Mouse (Mus musculus): Measurements from ENCODE around the gene Ikbkg. TPM values are rescaled to one million over a fixed set of nuclear protein-coding genes. Genes with fewer than 3 reads are reported as not detected.
A peak's percentile ranks its signal among the peaks of the same experiment; 100 is the strongest.
"Not testable (repeated sequence)": the region's sequence is repeated elsewhere in the genome, so short reads cannot be mapped to it uniquely, and the experiment has no call there.

Gene Ikbkg
- polyA plus RNA-seq (2012; ENCODE audit: insufficient read depth, insufficient read length, low replicate concordance, missing spikeins) = not detected in 2 replicates

DNA sequence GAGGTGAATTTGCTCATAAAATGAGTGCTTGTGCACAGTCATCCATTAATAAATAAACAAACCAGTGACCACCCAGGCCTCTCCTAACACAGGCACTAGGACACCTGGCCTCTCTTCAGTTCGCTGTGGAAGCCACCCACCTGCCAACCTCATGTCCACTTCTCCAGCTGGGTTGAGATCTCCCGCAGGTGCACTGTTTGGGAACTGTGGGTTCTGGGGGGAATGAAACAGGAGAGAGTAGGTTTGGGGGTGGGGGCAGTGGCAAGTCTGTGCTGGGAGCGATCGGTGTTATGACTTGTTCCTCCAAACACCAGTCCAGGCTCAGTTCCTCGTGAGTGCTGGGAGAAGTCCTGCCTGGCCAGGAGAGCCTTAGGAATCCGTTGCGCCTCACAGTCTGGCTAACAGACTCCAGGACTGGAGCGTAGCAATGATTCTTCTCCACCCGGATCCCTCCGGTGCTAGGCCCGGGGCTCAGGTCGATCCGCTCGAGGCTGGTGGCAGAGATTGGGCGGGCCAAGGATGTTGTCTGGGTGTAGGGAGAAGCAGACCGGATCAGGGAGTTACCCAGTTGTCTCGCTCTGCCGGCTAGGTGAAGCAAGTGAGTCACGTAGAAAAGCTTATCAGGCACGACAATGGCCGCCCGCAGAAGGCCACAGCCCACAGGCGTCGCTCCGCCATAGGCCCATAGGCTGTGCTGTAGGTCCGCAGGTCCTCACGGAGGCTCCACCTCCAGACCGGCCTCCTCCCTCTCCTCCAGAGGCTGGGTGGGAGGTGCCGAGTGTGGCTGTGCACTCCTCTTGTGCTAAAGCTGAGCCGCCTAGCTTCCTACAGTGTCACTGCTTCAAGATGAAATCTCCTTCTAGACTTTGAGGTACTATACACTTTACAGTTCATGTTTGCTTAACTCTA, at the start of gene Ikbkg, which contains the start of gene Fam3a:
TSS of gene Ikbkg (plus strand) at position 756 of the 909 bp plus-strand sequence.
TSS of gene Fam3a (minus strand) at position 738 of the 909 bp plus-strand sequence.
- TF ChIP-seq CTCF (IDR thresholded peaks at IDR 0.05; ENCODE audit: insufficient read depth, low read depth, low read length) (no peak), POLR2A (IDR thresholded peaks at IDR 0.05; ENCODE audit: insufficient read depth, low read depth, low read length) (no peak)
- H3K4me1 ChIP-seq (ENCODE audit: control insufficient read depth, insufficient read depth, low read length) = no peaks in the 10 kb centered on the region
- peak within 1 kb of the TSS; percentile 83 for H3K4me3 ChIP-seq (ENCODE audit: insufficient read depth, low read depth, low read length)
- WGBS = 18% methylated on average over 30 of the region's 30 CpGs
- peak within 1 kb of the TSS; percentile 80 for H3K27ac ChIP-seq (ENCODE audit: insufficient read depth, low read depth, low read length)

DNA sequence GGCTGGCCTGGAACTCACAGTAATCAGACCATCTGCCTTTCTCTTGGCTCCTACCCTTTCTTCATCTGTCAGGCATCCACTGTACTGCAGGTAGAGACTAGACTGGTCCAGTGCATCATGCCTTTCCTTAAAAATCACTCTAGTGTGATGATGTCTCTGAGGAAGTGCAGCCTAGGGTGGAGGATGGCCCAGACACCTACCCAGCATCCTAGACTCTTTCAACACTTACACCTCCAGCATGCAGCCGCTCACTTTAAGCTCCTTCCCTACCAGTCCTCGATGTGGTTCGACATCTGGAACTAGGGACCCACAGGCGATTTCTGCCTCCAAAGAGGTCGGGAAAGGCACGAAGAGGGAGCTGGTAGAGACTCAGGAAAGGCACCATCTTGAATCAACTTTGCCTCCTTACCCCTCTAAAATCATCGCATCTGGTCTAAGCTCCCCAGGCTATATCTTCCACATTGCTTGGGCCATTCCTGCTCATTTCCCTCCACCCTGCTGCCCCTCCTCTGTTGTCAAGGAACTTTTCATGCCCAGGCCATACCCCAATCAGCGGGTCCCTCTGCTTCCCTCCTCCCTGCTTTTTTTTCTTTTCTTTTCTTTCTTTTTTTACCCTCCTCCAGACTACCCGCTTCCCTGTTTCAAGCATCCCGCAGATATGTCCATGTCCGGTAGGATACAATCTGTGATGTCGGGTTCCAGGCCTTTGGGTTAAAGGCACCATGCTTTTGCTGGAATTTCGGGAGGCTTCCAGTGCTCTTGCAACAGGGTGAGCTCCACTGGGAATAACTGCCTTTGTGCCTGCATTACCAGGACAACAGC, 40.2 kb upstream of the Ikbkg start:
- peak overlapping the region; percentile 73 for H3K27ac ChIP-seq (ENCODE audit: insufficient read depth, low read depth, low read length)
- 23% methylated on average over 13 of the region's 13 CpGs for WGBS
- peak overlapping the region; percentile 58 for H3K4me3 ChIP-seq (ENCODE audit: insufficient read depth, low read depth, low read length)
- H3K4me1 ChIP-seq (ENCODE audit: control insufficient read depth, insufficient read depth, low read length) = no peaks in the 10 kb centered on the region
- TF ChIP-seq POLR2A (IDR thresholded peaks at IDR 0.05; ENCODE audit: insufficient read depth, low read depth, low read length) (no peak), CTCF (IDR thresholded peaks at IDR 0.05; ENCODE audit: insufficient read depth, low read depth, low read length) (no peak)

GRCm38 (mm10) chrX:74353467-74353770, 39.7 kb upstream of the Ikbkg start, which contains the start of gene Lage3:
Gene Lage3, minus strand, starts transcription at chrX:74353618.
- Histone ChIP-seq H3K27ac (ENCODE audit: insufficient read depth, low read depth, low read length) (peak within 1 kb of the TSS; percentile 73), H3K4me1 (ENCODE audit: control insufficient read depth, insufficient read depth, low read length) (no peaks in the 10 kb centered on the region), H3K4me3 (ENCODE audit: insufficient read depth, low read depth, low read length) (peak within 1 kb of the TSS; percentile 58)
- TF ChIP-seq CTCF (IDR thresholded peaks at IDR 0.05; ENCODE audit: insufficient read depth, low read depth, low read length) = no peak
- peak; percentile 41; the same call in 1 of the 2 replicates for TF ChIP-seq POLR2A (IDR thresholded peaks at IDR 0.05; ENCODE audit: insufficient read depth, low read depth, low read length)
- 24% methylated on average over 16 of the region's 22 CpGs for WGBS

DNA sequence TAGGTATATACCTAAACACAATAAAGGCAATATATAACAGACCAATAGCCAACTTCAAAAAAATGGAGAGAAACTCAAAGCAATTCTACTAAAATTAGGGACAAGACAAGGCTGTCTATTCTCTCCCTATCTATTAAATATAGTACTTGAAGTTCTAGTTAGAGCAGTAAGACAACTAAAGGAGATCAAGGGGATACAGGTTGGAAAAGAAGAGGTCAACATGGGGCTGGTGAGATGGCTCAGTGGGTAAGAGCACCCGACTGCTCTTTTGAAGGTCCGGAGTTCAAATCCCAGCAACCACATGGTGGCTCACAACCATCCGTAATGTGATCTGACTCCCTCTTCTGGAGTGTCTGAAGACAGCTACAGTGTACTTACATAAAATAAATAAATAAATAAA, 36.0 kb upstream of the Ikbkg start:
- 90% methylated on average over 3 of the region's 3 CpGs for WGBS
- H3K27ac ChIP-seq (ENCODE audit: insufficient read depth, low read depth, low read length); H3K4me1 ChIP-seq (ENCODE audit: control insufficient read depth, insufficient read depth, low read length): not testable (repeated sequence)

DNA sequence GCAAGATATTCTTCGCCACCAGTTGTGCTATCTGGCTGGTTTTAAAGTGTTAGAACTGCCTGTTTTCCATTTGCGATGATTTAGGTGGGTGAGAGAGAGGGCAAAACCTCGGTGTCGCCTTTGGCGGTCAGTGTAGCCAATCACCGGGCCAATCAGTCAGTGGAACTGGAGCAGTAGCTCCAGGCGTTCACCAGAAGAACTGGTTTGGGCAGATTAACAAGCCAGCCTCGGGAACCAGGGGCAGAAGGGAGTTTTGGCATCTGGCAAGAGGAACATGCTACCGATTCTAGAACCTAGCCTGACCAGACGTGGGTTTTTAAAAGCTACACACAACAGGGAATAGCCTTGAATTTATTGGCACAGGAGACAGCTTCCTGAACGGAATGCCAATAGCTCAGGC, 33.9 kb upstream of the Ikbkg start:
- H3K4me1 ChIP-seq (ENCODE audit: control insufficient read depth, insufficient read depth, low read length) = no peaks in the 10 kb centered on the region
- H3K4me3 ChIP-seq (ENCODE audit: insufficient read depth, low read depth, low read length) = no peak overlapping the region
- WGBS = 52% methylated on average over 11 of the region's 11 CpGs
- no peak overlapping the region for H3K27ac ChIP-seq (ENCODE audit: insufficient read depth, low read depth, low read length)
- TF ChIP-seq POLR2A (IDR thresholded peaks at IDR 0.05; ENCODE audit: insufficient read depth, low read depth, low read length) = no peak
- no peak for TF ChIP-seq CTCF (IDR thresholded peaks at IDR 0.05; ENCODE audit: insufficient read depth, low read depth, low read length)

More for the DNA sequence above, 36.0 kb upstream of the Ikbkg start:
- H3K4me3 ChIP-seq (ENCODE audit: insufficient read depth, low read depth, low read length) = not testable (repeated sequence)

GRCm38 (mm10) chrX:74367512-74367911, 25.6 kb upstream of the Ikbkg start:
- 46% methylated on average over 10 of the region's 10 CpGs for WGBS
- TF ChIP-seq CTCF (IDR thresholded peaks at IDR 0.05; ENCODE audit: insufficient read depth, low read depth, low read length) (no peak), POLR2A (IDR thresholded peaks at IDR 0.05; ENCODE audit: insufficient read depth, low read depth, low read length) (no peak)

GRCm38 (mm10) chrX:74368209-74368909, 24.7 kb upstream of the Ikbkg start:
- Histone ChIP-seq H3K4me1 (ENCODE audit: control insufficient read depth, insufficient read depth, low read length) (no peaks in the 10 kb centered on the region), H3K27ac (ENCODE audit: insufficient read depth, low read depth, low read length) (peak overlapping the region; percentile 69; the same call in 1 of the 2 replicates), H3K4me3 (ENCODE audit: insufficient read depth, low read depth, low read length) (peak overlapping the region; percentile 78)
- 21% methylated on average over 44 of the region's 49 CpGs for WGBS
- TF ChIP-seq POLR2A (IDR thresholded peaks at IDR 0.05; ENCODE audit: insufficient read depth, low read depth, low read length) = no peak
- TF ChIP-seq CTCF (IDR thresholded peaks at IDR 0.05; ENCODE audit: insufficient read depth, low read depth, low read length) = no peak

More at GRCm38 (mm10) chrX:74367512-74367911, 25.6 kb upstream of the Ikbkg start:
- Histone ChIP-seq H3K4me3 (ENCODE audit: insufficient read depth, low read depth, low read length) (peak overlapping the region; percentile 78), H3K4me1 (ENCODE audit: control insufficient read depth, insufficient read depth, low read length) (no peaks in the 10 kb centered on the region), H3K27ac (ENCODE audit: insufficient read depth, low read depth, low read length) (peak overlapping the region; percentile 69; the same call in 1 of the 2 replicates)

DNA sequence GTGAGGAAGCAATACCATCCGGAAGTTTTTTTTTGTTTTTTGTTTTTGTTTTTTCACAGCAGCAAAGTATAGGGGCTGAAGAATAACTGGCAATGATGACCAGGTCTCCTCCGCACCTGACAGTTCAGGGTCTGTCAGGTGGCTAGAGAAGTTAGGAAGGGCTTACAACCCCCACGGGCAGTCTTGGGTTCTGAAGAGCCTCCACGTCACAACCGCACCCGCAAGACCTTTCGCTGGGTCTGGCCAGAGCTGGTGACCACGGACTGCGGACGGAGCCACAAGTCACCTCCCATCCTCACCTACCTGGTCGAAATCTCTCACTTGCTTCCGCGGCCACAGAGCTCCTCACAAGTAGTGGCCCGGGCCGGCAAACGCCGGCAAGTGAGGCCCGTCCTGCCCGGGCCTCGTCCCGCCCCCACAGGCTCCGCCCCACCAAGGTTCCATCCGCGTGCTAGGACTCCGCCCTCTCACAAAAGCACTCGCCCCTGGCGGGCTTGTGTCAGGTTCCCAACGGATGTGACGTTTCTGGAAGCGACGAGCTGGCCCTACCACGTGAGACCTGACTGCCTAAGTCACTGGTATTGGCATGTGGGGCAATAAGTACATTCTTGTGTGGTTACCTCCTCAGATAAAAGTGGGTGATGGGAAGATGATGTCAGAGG, 20.1 kb upstream of the Ikbkg start, which contains the start of the genes Ubl4a and Slc10a3:
TSS of gene Ubl4a (minus strand) at position 331 of the 662 bp plus-strand sequence.
TSS of gene Slc10a3 (minus strand) at position 462 of the 662 bp plus-strand sequence.
- no peak within 1 kb of the TSS for H3K27ac ChIP-seq (ENCODE audit: insufficient read depth, low read depth, low read length)
- H3K4me1 ChIP-seq (ENCODE audit: control insufficient read depth, insufficient read depth, low read length) = no peaks in the 10 kb centered on the region
- TF ChIP-seq POLR2A (IDR thresholded peaks at IDR 0.05; ENCODE audit: insufficient read depth, low read depth, low read length) (peak; percentile 43; the same call in 1 of the 2 replicates), CTCF (IDR thresholded peaks at IDR 0.05; ENCODE audit: insufficient read depth, low read depth, low read length) (no peak)
- 24% methylated on average over 32 of the region's 32 CpGs for WGBS
- H3K4me3 ChIP-seq (ENCODE audit: insufficient read depth, low read depth, low read length) = peak within 1 kb of the TSS; percentile 66

Measured in olfactory bulb, adult 2 months (tissue).